Mouse (Mus musculus): Measurements from ENCODE around the gene Gclc. TPM values are rescaled to one million over a fixed set of nuclear protein-coding genes. Genes with fewer than 3 reads are reported as not detected.
A peak's percentile ranks its signal among the peaks of the same experiment; 100 is the strongest.

Gclc gene
- polyA plus RNA-seq, 1 experiment from 2014 or later, result 22.9 TPM

DNA sequence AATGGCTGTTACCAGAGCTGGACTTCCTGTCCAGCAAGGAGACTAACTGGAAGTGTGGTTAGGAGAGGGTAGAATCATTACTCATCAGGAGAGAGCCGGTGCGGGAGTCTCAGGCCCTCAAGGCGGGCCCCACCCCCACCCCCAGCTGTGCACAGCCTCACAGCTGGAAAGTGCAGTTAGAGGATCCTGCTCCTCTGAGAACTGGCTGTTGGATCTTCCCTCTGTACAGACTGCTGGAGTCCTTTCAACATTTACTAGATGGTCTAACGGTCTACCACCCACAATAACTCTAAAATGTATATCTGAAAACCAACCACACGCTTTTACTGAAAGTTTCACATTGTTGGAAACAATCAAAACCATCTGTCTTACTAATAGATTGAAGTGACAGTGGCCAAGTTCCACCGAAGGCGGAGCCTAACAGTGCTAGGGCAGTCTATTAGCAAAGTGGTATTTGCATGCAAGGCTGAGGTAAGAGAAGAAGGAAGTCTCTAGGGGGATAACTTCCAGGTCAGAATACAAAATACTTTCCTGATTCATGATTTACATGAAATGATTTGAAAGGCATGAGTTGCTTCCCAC, 71.1 kb downstream of the Gclc start:
- no peaks in the 10 kb centered on the region for H3K9me3 ChIP-seq (ENCODE audit: low read length)
- 20% methylated on average over 7 of the region's 7 CpGs for WGBS (ENCODE audit: insufficient replicate concordance)
- TF ChIP-seq EP300 (IDR thresholded peaks at IDR 0.05; ENCODE audit: low read depth) (no peak), CTCF (IDR thresholded peaks at IDR 0.05; ENCODE audit: low read depth) (no peak)
- H3K27ac ChIP-seq (ENCODE audit: low read depth), result peak overlapping the region; percentile 26
- H3K4me1 ChIP-seq (ENCODE audit: insufficient read depth), result peaks cover 9% of the 10 kb centered on the region
- H3K9ac ChIP-seq (replicated peaks), result no peak overlapping the region
- ATAC-seq, result peak; percentile 65
- H3K36me3 ChIP-seq (replicated peaks; ENCODE audit: insufficient read depth, low read length), result no peaks in the 10 kb centered on the region
- peak overlapping the region; percentile 10; the same call in 1 of the 2 replicates for H3K4me2 ChIP-seq (ENCODE audit: low read depth, low read length)
- H3K27me3 ChIP-seq (ENCODE audit: insufficient read depth, low read length), result no peaks in the 10 kb centered on the region
- peak; percentile 26 for DNase-seq
- no peak overlapping the region for H3K4me3 ChIP-seq (ENCODE audit: low read depth, low read length)

- Histone ChIP-seq H3K4me1 (ENCODE audit: insufficient read depth) (peaks cover 9% of the 10 kb centered on the region), H3K9me3 (ENCODE audit: low read length) (no peaks in the 10 kb centered on the region), H3K9ac (replicated peaks) (no peak overlapping the region), H3K27me3 (ENCODE audit: insufficient read depth, low read length) (no peaks in the 10 kb centered on the region), H3K4me2 (ENCODE audit: low read depth, low read length) (no peak overlapping the region), H3K4me3 (ENCODE audit: low read depth, low read length) (no peak overlapping the region), H3K27ac (ENCODE audit: low read depth) (no peak overlapping the region), H3K36me3 (replicated peaks; ENCODE audit: insufficient read depth, low read length) (no peaks in the 10 kb centered on the region)
- WGBS (ENCODE audit: insufficient replicate concordance), result 54% methylated on average over 4 of the region's 4 CpGs
- DNase-seq, result no peak
- TF ChIP-seq CTCF (IDR thresholded peaks at IDR 0.05; ENCODE audit: low read depth) (no peak), EP300 (IDR thresholded peaks at IDR 0.05; ENCODE audit: low read depth) (no peak)
- ATAC-seq, result no peak
Observed at GRCm38 (mm10) chr9:77826237-77826636, 71.9 kb downstream of the Gclc start.

DNA sequence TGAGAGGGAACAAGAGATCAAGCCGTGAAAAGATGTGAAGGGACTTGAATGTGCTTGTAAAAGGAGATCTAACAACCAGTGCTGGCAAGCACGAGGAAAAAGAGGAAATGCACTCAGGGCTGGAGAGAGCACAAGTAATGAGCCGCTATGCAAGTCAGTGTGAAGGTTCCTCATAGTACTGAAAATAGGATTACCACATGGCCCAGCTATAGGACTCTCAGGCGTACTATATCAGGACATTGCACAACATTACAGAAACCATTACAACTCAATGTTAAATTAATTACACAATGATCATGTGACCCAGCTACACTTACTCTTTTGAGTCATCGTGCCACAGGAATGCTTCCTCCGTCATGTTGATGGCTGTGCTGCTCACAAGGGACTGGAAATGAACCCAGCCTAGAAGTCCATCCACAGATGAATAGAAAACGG, 74.2 kb downstream of the Gclc start:
- Histone ChIP-seq H3K36me3 (replicated peaks; ENCODE audit: insufficient read depth, low read length) (no peaks in the 10 kb centered on the region), H3K4me1 (ENCODE audit: insufficient read depth) (peaks cover 9% of the 10 kb centered on the region), H3K4me2 (ENCODE audit: low read depth, low read length) (no peak overlapping the region), H3K4me3 (ENCODE audit: low read depth, low read length) (no peak overlapping the region), H3K9ac (replicated peaks) (no peak overlapping the region), H3K9me3 (ENCODE audit: low read length) (no peaks in the 10 kb centered on the region), H3K27ac (ENCODE audit: low read depth) (peak overlapping the region; percentile 52; the same call in 1 of the 2 replicates), H3K27me3 (ENCODE audit: insufficient read depth, low read length) (no peaks in the 10 kb centered on the region)
- 37% methylated on average over 7 of the region's 7 CpGs for WGBS (ENCODE audit: insufficient replicate concordance)
- ATAC-seq (peak; percentile 80), DNase-seq (no peak)
- TF ChIP-seq CTCF (IDR thresholded peaks at IDR 0.05; ENCODE audit: low read depth) (no peak), EP300 (IDR thresholded peaks at IDR 0.05; ENCODE audit: low read depth) (0 out of 2 replicates have a peak, but pooled peaks have one; percentile 11)

GRCm38 (mm10) chr9:77834259-77834993, 80.1 kb downstream of the Gclc start:
- H3K9ac ChIP-seq (replicated peaks), result no peak overlapping the region
- WGBS (ENCODE audit: insufficient replicate concordance), result 47% methylated on average over 9 of the region's 9 CpGs
- H3K4me2 ChIP-seq (ENCODE audit: low read depth, low read length), result no peak overlapping the region
- peak; percentile 25; the same call in 1 of the 2 replicates for ATAC-seq
- no peak for TF ChIP-seq CTCF (IDR thresholded peaks at IDR 0.05; ENCODE audit: low read depth)
- TF ChIP-seq EP300 (IDR thresholded peaks at IDR 0.05; ENCODE audit: low read depth), result no peak
- H3K9me3 ChIP-seq (ENCODE audit: low read length), result no peaks in the 10 kb centered on the region
- H3K4me3 ChIP-seq (ENCODE audit: low read depth, low read length), result no peak overlapping the region
- H3K4me1 ChIP-seq (ENCODE audit: insufficient read depth), result peaks cover 5% of the 10 kb centered on the region; the same call in 1 of the 2 replicates
- no peaks in the 10 kb centered on the region for H3K27me3 ChIP-seq (ENCODE audit: insufficient read depth, low read length)
- H3K36me3 ChIP-seq (replicated peaks; ENCODE audit: insufficient read depth, low read length), result no peaks in the 10 kb centered on the region
- H3K27ac ChIP-seq (ENCODE audit: low read depth), result peak overlapping the region; percentile 3; the same call in 1 of the 2 replicates
- DNase-seq, result no peak

DNA sequence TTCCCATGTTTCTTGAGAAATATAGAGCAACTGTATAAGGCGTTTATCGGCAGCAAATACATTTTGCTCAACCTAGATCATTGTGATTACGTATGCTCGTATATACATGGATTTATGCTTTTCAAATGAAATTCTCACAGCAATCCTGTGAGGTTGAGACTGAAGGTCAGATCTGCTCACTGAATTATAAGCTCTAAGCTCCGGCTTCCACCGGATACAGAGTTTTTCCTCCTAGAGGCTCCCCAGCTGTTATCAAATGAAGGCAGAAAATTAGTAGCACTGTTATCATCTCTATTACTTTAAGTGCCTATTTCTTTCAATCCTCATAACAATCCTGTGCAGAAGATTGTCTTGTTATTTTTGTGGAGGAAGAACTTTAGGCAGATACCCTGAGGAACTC, 80.8 kb downstream of the Gclc start:
- TF ChIP-seq CTCF (IDR thresholded peaks at IDR 0.05; ENCODE audit: low read depth) (no peak), EP300 (IDR thresholded peaks at IDR 0.05; ENCODE audit: low read depth) (no peak)
- ATAC-seq (no peak), DNase-seq (no peak)
- 65% methylated on average over 6 of the region's 6 CpGs for WGBS (ENCODE audit: insufficient replicate concordance)
- H3K9me3 ChIP-seq (ENCODE audit: low read length), result no peaks in the 10 kb centered on the region
- no peaks in the 10 kb centered on the region for H3K36me3 ChIP-seq (replicated peaks; ENCODE audit: insufficient read depth, low read length)
- H3K9ac ChIP-seq (replicated peaks), result no peak overlapping the region
- H3K27ac ChIP-seq (ENCODE audit: low read depth), result no peak overlapping the region; the same call in 1 of the 2 replicates
- H3K4me1 ChIP-seq (ENCODE audit: insufficient read depth), result peaks cover 5% of the 10 kb centered on the region; the same call in 1 of the 2 replicates
- H3K27me3 ChIP-seq (ENCODE audit: insufficient read depth, low read length), result no peaks in the 10 kb centered on the region
- no peak overlapping the region for H3K4me3 ChIP-seq (ENCODE audit: low read depth, low read length)
- H3K4me2 ChIP-seq (ENCODE audit: low read depth, low read length), result no peak overlapping the region

GRCm38 (mm10) chr9:77835756-77836155, 81.4 kb downstream of the Gclc start:
- TF ChIP-seq EP300 (IDR thresholded peaks at IDR 0.05; ENCODE audit: low read depth) (no peak), CTCF (IDR thresholded peaks at IDR 0.05; ENCODE audit: low read depth) (no peak)
- ATAC-seq (no peak; the same call in 1 of the 2 replicates), DNase-seq (no peak)
- no peaks in the 10 kb centered on the region for H3K27me3 ChIP-seq (ENCODE audit: insufficient read depth, low read length)
- H3K27ac ChIP-seq (ENCODE audit: low read depth), result no peak overlapping the region
- H3K4me3 ChIP-seq (ENCODE audit: low read depth, low read length), result no peak overlapping the region
- H3K9me3 ChIP-seq (ENCODE audit: low read length), result no peaks in the 10 kb centered on the region
- 44% methylated on average over 1 of the region's 1 CpGs for WGBS (ENCODE audit: insufficient replicate concordance)
- no peak overlapping the region for H3K9ac ChIP-seq (replicated peaks)
- H3K36me3 ChIP-seq (replicated peaks; ENCODE audit: insufficient read depth, low read length), result no peaks in the 10 kb centered on the region
- peaks cover 5% of the 10 kb centered on the region; the same call in 1 of the 2 replicates for H3K4me1 ChIP-seq (ENCODE audit: insufficient read depth)
- H3K4me2 ChIP-seq (ENCODE audit: low read depth, low read length), result no peak overlapping the region
